Mouse (Mus musculus): ENCODE measurements around the gene Syt1. TPM values are rescaled to one million over a fixed set of nuclear protein-coding genes. Genes with fewer than 3 reads are reported as not detected.

Gene Syt1
- polyA plus RNA-seq, 1 experiment = 0.27 TPM

DNA sequence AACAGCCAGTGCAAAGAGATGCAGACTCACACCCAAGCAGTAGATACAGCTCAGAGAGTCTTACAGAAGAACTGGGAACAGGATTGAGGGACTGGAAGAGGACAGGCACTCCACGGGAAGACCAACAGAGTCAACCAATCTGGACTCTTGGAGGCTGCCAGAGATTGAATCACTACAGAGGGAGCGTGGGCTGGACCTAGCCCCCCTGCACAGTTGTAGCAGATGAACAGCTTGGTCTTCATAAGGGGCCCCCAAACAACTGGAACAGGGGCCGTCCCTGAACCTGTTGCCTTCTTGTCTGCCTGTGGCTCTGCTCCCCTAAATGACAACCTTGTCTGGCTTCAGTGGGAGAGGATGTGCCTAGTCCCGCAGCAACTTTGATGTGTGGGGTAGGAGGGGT is 375.2 kb downstream of the Syt1 start:
- no peaks in the 10 kb centered on the region for H3K36me3 ChIP-seq (ENCODE audit: control insufficient read depth, insufficient read depth, low read length)
- no peak overlapping the region for H3K27ac ChIP-seq (ENCODE audit: control insufficient read depth, insufficient read depth, low read depth, low read length)
- no peak overlapping the region for H3K4me3 ChIP-seq (ENCODE audit: control insufficient read depth, low read depth, low read length)
- H3K27me3 ChIP-seq (ENCODE audit: control insufficient read depth, insufficient read depth, low read length) = no peaks in the 10 kb centered on the region
- TF ChIP-seq POLR2A (IDR thresholded peaks at IDR 0.05; ENCODE audit: control insufficient read depth, low read depth, low read length) (no peak), CTCF (IDR thresholded peaks at IDR 0.05; ENCODE audit: control insufficient read depth, insufficient read depth, insufficient replicate concordance, low read depth, low read length) (no peak)
- no peaks in the 10 kb centered on the region for H3K4me1 ChIP-seq (ENCODE audit: control insufficient read depth, insufficient read depth, low read length)

DNA sequence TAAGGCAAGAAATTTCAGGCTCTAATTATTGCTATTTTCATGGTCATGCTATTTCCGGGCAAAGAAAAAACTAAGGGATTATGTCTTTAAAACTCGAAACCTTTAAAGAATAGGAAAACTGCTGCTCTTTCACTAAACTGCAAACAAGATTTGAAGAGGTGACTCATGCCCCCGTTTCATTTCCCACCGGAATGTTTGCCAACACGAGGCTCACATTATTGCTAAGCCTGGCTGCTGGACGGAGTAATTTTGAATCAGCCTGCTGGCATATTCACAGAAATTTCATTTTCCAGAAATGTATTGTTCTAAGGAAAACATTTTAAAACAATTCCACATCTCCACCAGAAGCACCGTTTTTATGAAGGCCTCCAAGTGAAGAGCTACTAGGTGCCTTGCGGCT is 379.9 kb downstream of the Syt1 start:
- TF ChIP-seq CTCF (IDR thresholded peaks at IDR 0.05; ENCODE audit: control insufficient read depth, insufficient read depth, insufficient replicate concordance, low read depth, low read length) = no peak
- TF ChIP-seq POLR2A (IDR thresholded peaks at IDR 0.05; ENCODE audit: control insufficient read depth, low read depth, low read length) = no peak
- H3K27me3 ChIP-seq (ENCODE audit: control insufficient read depth, insufficient read depth, low read length) = no peaks in the 10 kb centered on the region
- H3K36me3 ChIP-seq (ENCODE audit: control insufficient read depth, insufficient read depth, low read length) = no peaks in the 10 kb centered on the region
- H3K27ac ChIP-seq (ENCODE audit: control insufficient read depth, insufficient read depth, low read depth, low read length) = no peak overlapping the region
- no peak overlapping the region for H3K4me3 ChIP-seq (ENCODE audit: control insufficient read depth, low read depth, low read length)
- H3K4me1 ChIP-seq (ENCODE audit: control insufficient read depth, insufficient read depth, low read length) = no peaks in the 10 kb centered on the region

GRCm38 (mm10) chr10:108626404-108626803 is 384.4 kb downstream of the Syt1 start:
- H3K27ac ChIP-seq (ENCODE audit: control insufficient read depth, insufficient read depth, low read depth, low read length) = no peak overlapping the region
- no peak overlapping the region for H3K4me3 ChIP-seq (ENCODE audit: control insufficient read depth, low read depth, low read length)
- H3K36me3 ChIP-seq (ENCODE audit: control insufficient read depth, insufficient read depth, low read length) = no peaks in the 10 kb centered on the region
- no peaks in the 10 kb centered on the region for H3K4me1 ChIP-seq (ENCODE audit: control insufficient read depth, insufficient read depth, low read length)
- TF ChIP-seq CTCF (IDR thresholded peaks at IDR 0.05; ENCODE audit: control insufficient read depth, insufficient read depth, insufficient replicate concordance, low read depth, low read length) (no peak), POLR2A (IDR thresholded peaks at IDR 0.05; ENCODE audit: control insufficient read depth, low read depth, low read length) (no peak)
- no peaks in the 10 kb centered on the region for H3K27me3 ChIP-seq (ENCODE audit: control insufficient read depth, insufficient read depth, low read length)

GRCm38 (mm10) chr10:108623002-108623401 is 387.8 kb downstream of the Syt1 start:
- Histone ChIP-seq H3K4me3 (ENCODE audit: control insufficient read depth, low read depth, low read length) (no peak overlapping the region), H3K4me1 (ENCODE audit: control insufficient read depth, insufficient read depth, low read length) (no peaks in the 10 kb centered on the region), H3K27ac (ENCODE audit: control insufficient read depth, insufficient read depth, low read depth, low read length) (no peak overlapping the region), H3K36me3 (ENCODE audit: control insufficient read depth, insufficient read depth, low read length) (no peaks in the 10 kb centered on the region), H3K27me3 (ENCODE audit: control insufficient read depth, insufficient read depth, low read length) (no peaks in the 10 kb centered on the region)
- TF ChIP-seq CTCF (IDR thresholded peaks at IDR 0.05; ENCODE audit: control insufficient read depth, insufficient read depth, insufficient replicate concordance, low read depth, low read length) (no peak), POLR2A (IDR thresholded peaks at IDR 0.05; ENCODE audit: control insufficient read depth, low read depth, low read length) (no peak)

- H3K4me1 ChIP-seq (ENCODE audit: control insufficient read depth, insufficient read depth, low read length) = no peaks in the 10 kb centered on the region
- no peaks in the 10 kb centered on the region for H3K27me3 ChIP-seq (ENCODE audit: control insufficient read depth, insufficient read depth, low read length)
- H3K27ac ChIP-seq (ENCODE audit: control insufficient read depth, insufficient read depth, low read depth, low read length) = no peak overlapping the region
- no peaks in the 10 kb centered on the region for H3K36me3 ChIP-seq (ENCODE audit: control insufficient read depth, insufficient read depth, low read length)
- H3K4me3 ChIP-seq (ENCODE audit: control insufficient read depth, low read depth, low read length) = no peak overlapping the region
- TF ChIP-seq POLR2A (IDR thresholded peaks at IDR 0.05; ENCODE audit: control insufficient read depth, low read depth, low read length) (no peak), CTCF (IDR thresholded peaks at IDR 0.05; ENCODE audit: control insufficient read depth, insufficient read depth, insufficient replicate concordance, low read depth, low read length) (no peak)
Measured at GRCm38 (mm10) chr10:108619861-108620260, 390.9 kb downstream of the Syt1 start.

- no peaks in the 10 kb centered on the region for H3K27me3 ChIP-seq (ENCODE audit: control insufficient read depth, insufficient read depth, low read length)
- TF ChIP-seq CTCF (IDR thresholded peaks at IDR 0.05; ENCODE audit: control insufficient read depth, insufficient read depth, insufficient replicate concordance, low read depth, low read length) = no peak
- no peak for TF ChIP-seq POLR2A (IDR thresholded peaks at IDR 0.05; ENCODE audit: control insufficient read depth, low read depth, low read length)
- H3K4me3 ChIP-seq (ENCODE audit: control insufficient read depth, low read depth, low read length) = no peak overlapping the region
- H3K4me1 ChIP-seq (ENCODE audit: control insufficient read depth, insufficient read depth, low read length) = no peaks in the 10 kb centered on the region
- no peaks in the 10 kb centered on the region for H3K36me3 ChIP-seq (ENCODE audit: control insufficient read depth, insufficient read depth, low read length)
- no peak overlapping the region for H3K27ac ChIP-seq (ENCODE audit: control insufficient read depth, insufficient read depth, low read depth, low read length)
Measured at GRCm38 (mm10) chr10:108619217-108619616, 391.6 kb downstream of the Syt1 start.

- peak overlapping the region; percentile 24; the same call in 1 of the 2 replicates for H3K4me3 ChIP-seq (ENCODE audit: control insufficient read depth, low read depth, low read length)
- TF ChIP-seq CTCF (IDR thresholded peaks at IDR 0.05; ENCODE audit: control insufficient read depth, insufficient read depth, insufficient replicate concordance, low read depth, low read length) (no peak), POLR2A (IDR thresholded peaks at IDR 0.05; ENCODE audit: control insufficient read depth, low read depth, low read length) (no peak)
- no peaks in the 10 kb centered on the region for H3K27me3 ChIP-seq (ENCODE audit: control insufficient read depth, insufficient read depth, low read length)
- no peaks in the 10 kb centered on the region for H3K36me3 ChIP-seq (ENCODE audit: control insufficient read depth, insufficient read depth, low read length)
- H3K27ac ChIP-seq (ENCODE audit: control insufficient read depth, insufficient read depth, low read depth, low read length) = no peak overlapping the region
- peaks cover 3% of the 10 kb centered on the region for H3K4me1 ChIP-seq (ENCODE audit: control insufficient read depth, insufficient read depth, low read length)
Measured at GRCm38 (mm10) chr10:108610057-108610644, 400.6 kb downstream of the Syt1 start.

Data from testis, adult 2 months (tissue).